9 mouse cellular contexts compared by ENCODE assay signal in genomic region chr10:79703541-79703940, GRCm38 (mm10). TPM values are rescaled to one million over a fixed set of nuclear protein-coding genes. Genes with fewer than 3 reads are reported as not detected.
A peak's percentile ranks its signal among the peaks of the same experiment; 100 is the strongest.
DNase-seq lines count a peak whose midpoint lies in the region; ATAC-seq and TF ChIP-seq lines count a peak whose summit lies in the region.
"Had no signal": no experiment of that assay in that cellular context is flagged by ENCODE, and none has a peak within 500 bp of the region (broad histone marks: within the 10 kb centered on the region; RNA-seq: fewer than 3 reads in every experiment).

No protein-coding gene starts in this region.

- peak overlapping the region; percentile 86 for H3K4me3 ChIP-seq in heart, embryonic 15.5 days
- H3K4me3 ChIP-seq in bone marrow macrophage, adult 2 months (ENCODE audit: insufficient read depth, low read length), result peak overlapping the region; percentile 48
- H3K4me3 ChIP-seq in hindbrain, embryonic 11.5 days (ENCODE audit: low read depth, low read length), result peak overlapping the region; percentile 67
- peak overlapping the region; percentile 89 for H3K4me3 ChIP-seq in midbrain, embryonic 10.5 days

- H3K9ac ChIP-seq in heart, embryonic 15.5 days, result peak overlapping the region; percentile 38; the same call in 1 of the 2 replicates
- H3K9ac ChIP-seq in hindbrain, embryonic 11.5 days (ENCODE audit: low read depth, low read length), result no peak overlapping the region; the same call in 1 of the 2 replicates

- peak overlapping the region; percentile 72 for H3K27ac ChIP-seq in heart, embryonic 15.5 days
- H3K27ac ChIP-seq in bone marrow macrophage, adult 2 months (ENCODE audit: insufficient read depth, low read depth, low read length), result no peak overlapping the region
- 0 out of 2 replicates have a peak overlapping the region, but pooled peaks have one; percentile 27 for H3K27ac ChIP-seq in hindbrain, embryonic 11.5 days (ENCODE audit: low read depth, low read length)
- peak overlapping the region; percentile 98 for H3K27ac ChIP-seq in midbrain, embryonic 10.5 days (replicated peaks)

- no peaks in the 10 kb centered on the region for H3K27me3 ChIP-seq in heart, embryonic 15.5 days
- H3K27me3 ChIP-seq in hindbrain, embryonic 11.5 days (ENCODE audit: control insufficient read depth, insufficient read depth, low read length), result no peaks in the 10 kb centered on the region
- no peaks in the 10 kb centered on the region for H3K27me3 ChIP-seq in midbrain, embryonic 10.5 days (ENCODE audit: low read depth, poor library complexity, severe bottlenecking)

- H3K4me2 ChIP-seq in heart, embryonic 15.5 days, result peak overlapping the region; percentile 66
- peak overlapping the region; percentile 25; the same call in 1 of the 2 replicates for H3K4me2 ChIP-seq in hindbrain, embryonic 11.5 days (replicated peaks; ENCODE audit: low read depth, low read length)

- H3K4me1 ChIP-seq in heart, embryonic 15.5 days (replicated peaks), result peaks cover 54% of the 10 kb centered on the region
- peaks cover 15% of the 10 kb centered on the region for H3K4me1 ChIP-seq in bone marrow macrophage, adult 2 months (ENCODE audit: control insufficient read depth, insufficient read depth, low read length)
- H3K4me1 ChIP-seq in hindbrain, embryonic 11.5 days (replicated peaks; ENCODE audit: control insufficient read depth, insufficient read depth, low read length), result peaks cover 5% of the 10 kb centered on the region
- H3K4me1 ChIP-seq in midbrain, embryonic 10.5 days, result peaks cover 57% of the 10 kb centered on the region

- H3K36me3 ChIP-seq in heart, embryonic 15.5 days, result 0 out of 2 replicates have a peak, but pooled peaks cover 7% of the 10 kb centered on the region
- H3K36me3 ChIP-seq in hindbrain, embryonic 11.5 days (ENCODE audit: control insufficient read depth, insufficient read depth, low read length), result no peaks in the 10 kb centered on the region
- H3K36me3 ChIP-seq in midbrain, embryonic 10.5 days, result peaks cover 26% of the 10 kb centered on the region

- DNase-seq in heart, postnatal 10 days, result no peak
- no peak for DNase-seq in hindbrain, embryonic 11.5 days (ENCODE audit: low spot score)
- DNase-seq in midbrain, embryonic 10.5 days (ENCODE audit: low spot score), result no peak
- DNase-seq in Muller cell, postnatal 12 days (ENCODE audit: inconsistent ontology term), result no peak
- no peak for DNase-seq in thymus, postnatal 25 days
- no peak for DNase-seq in gastrocnemius, postnatal 4 days (ENCODE audit: low spot score in 2 of 2)

- 75% methylated on average over 10 of the region's 10 CpGs for WGBS in heart, embryonic 15.5 days
- WGBS in hindbrain, embryonic 11.5 days, result 77% methylated on average over 10 of the region's 10 CpGs
- WGBS in midbrain, embryonic 10.5 days, result 82% methylated on average over 10 of the region's 10 CpGs

- no peaks in the 10 kb centered on the region for H3K9me3 ChIP-seq in heart, embryonic 15.5 days (replicated peaks)
- H3K9me3 ChIP-seq in hindbrain, embryonic 11.5 days (ENCODE audit: control insufficient read depth, low read length), result no peaks in the 10 kb centered on the region
- no peaks in the 10 kb centered on the region for H3K9me3 ChIP-seq in midbrain, embryonic 10.5 days (replicated peaks)

- intact Hi-C loops in heart, postnatal 10 days (cut with DNase I), result no loop called here

- TF ChIP-seq POLR2A in bone marrow macrophage, adult 2 months (IDR thresholded peaks at IDR 0.05; ENCODE audit: borderline replicate concordance, low read depth, low read length), result no peak

- no peak for TF ChIP-seq CTCF in bone marrow macrophage, adult 2 months (IDR thresholded peaks at IDR 0.05; ENCODE audit: low read depth, low read length)

- no peak for ATAC-seq in heart, embryonic 15.5 days (replicated peaks; ENCODE audit: insufficient number of reproducible peaks, insufficient read depth, low FRiP score, low read depth)
- peak; percentile 15 for ATAC-seq in hindbrain, embryonic 11.5 days (ENCODE audit: low FRiP score)

RNA-seq across cellular contexts. Expression of gene Bsg, which starts 0.8 kb away (rescaled TPM):
- 998 and 1,017 TPM in 2 replicates for polyA plus RNA-seq in heart, embryonic 15.5 days (2015; fragmentation: Nextera tagmentation; extraction: Ambion mirVana)
- 1,000 to 10,000 TPM; 1,161 to 1,276 TPM for total RNA-seq in heart, postnatal 10 days (2021)
- polyA plus RNA-seq in bone marrow macrophage, adult 2 months (2012; ENCODE audit: insufficient read depth, insufficient read length, missing spikeins), result 300 and 307 TPM in 2 replicates
- 595 and 605 TPM in 2 replicates for polyA plus RNA-seq in hindbrain, embryonic 11.5 days (2014; fragmentation: Nextera tagmentation; extraction: Ambion mirVana)
- 607 and 655 TPM in 2 replicates for polyA plus RNA-seq in midbrain, embryonic 10.5 days (2016; fragmentation: Nextera tagmentation; extraction: Ambion mirVana)
- total RNA-seq in gastrocnemius, postnatal 4 days (2021), result 100 to 1,000 TPM; 390 to 392 TPM

RNA-seq across cellular contexts. Expression of gene Hcn2, which starts 12.9 kb away (rescaled TPM):
- 0.08 and 0.09 TPM in 2 replicates for polyA plus RNA-seq in heart, embryonic 15.5 days (2015; fragmentation: Nextera tagmentation; extraction: Ambion mirVana)
- total RNA-seq in heart, postnatal 10 days (2021), result 10 to 100 TPM; 22.6 to 27.6 TPM
- 0.86 and 1.3 TPM in 2 replicates for polyA plus RNA-seq in bone marrow macrophage, adult 2 months (2012; ENCODE audit: insufficient read depth, insufficient read length, missing spikeins)
- polyA plus RNA-seq in hindbrain, embryonic 11.5 days (2014; fragmentation: Nextera tagmentation; extraction: Ambion mirVana), result 0.15 and 0.20 TPM in 2 replicates
- polyA plus RNA-seq in midbrain, embryonic 10.5 days (2016; fragmentation: Nextera tagmentation; extraction: Ambion mirVana), result 0.05 TPM in 2 replicates
- total RNA-seq in gastrocnemius, postnatal 4 days (2021), result under 1 TPM; 0.96 TPM
- total RNA-seq: common myeloid progenitor, adult 5-6 weeks had no signal

RNA-seq across cellular contexts. Expression of gene Gzmm, which starts 14.7 kb away (rescaled TPM):
- polyA plus RNA-seq in heart, embryonic 15.5 days (2015; fragmentation: Nextera tagmentation; extraction: Ambion mirVana), result 1.1 TPM in 2 replicates
- 1 to 10 TPM; 3.8 to 4.3 TPM for total RNA-seq in heart, postnatal 10 days (2021)
- 0.84 TPM in 1 of 2 replicates, not detected in the other for polyA plus RNA-seq in bone marrow macrophage, adult 2 months (2012; ENCODE audit: insufficient read depth, insufficient read length, missing spikeins)
- 0.42 and 0.73 TPM in 2 replicates for polyA plus RNA-seq in hindbrain, embryonic 11.5 days (2014; fragmentation: Nextera tagmentation; extraction: Ambion mirVana)
- polyA plus RNA-seq in midbrain, embryonic 10.5 days (2016; fragmentation: Nextera tagmentation; extraction: Ambion mirVana), result 0.98 and 1.0 TPM in 2 replicates
- total RNA-seq in gastrocnemius, postnatal 4 days (2021), result 1 to 10 TPM; 2.5 to 3.8 TPM

RNA-seq across cellular contexts. Expression of gene Cdc34, which starts 21.5 kb away (rescaled TPM):
- 86.7 and 98.4 TPM in 2 replicates for polyA plus RNA-seq in heart, embryonic 15.5 days (2015; fragmentation: Nextera tagmentation; extraction: Ambion mirVana)
- 100 to 1,000 TPM; 152 to 159 TPM for total RNA-seq in heart, postnatal 10 days (2021)
- polyA plus RNA-seq in bone marrow macrophage, adult 2 months (2012; ENCODE audit: insufficient read depth, insufficient read length, missing spikeins), result 74.9 and 77.1 TPM in 2 replicates
- 153 and 159 TPM in 2 replicates for polyA plus RNA-seq in hindbrain, embryonic 11.5 days (2014; fragmentation: Nextera tagmentation; extraction: Ambion mirVana)
- 223 and 270 TPM in 2 replicates for polyA plus RNA-seq in midbrain, embryonic 10.5 days (2016; fragmentation: Nextera tagmentation; extraction: Ambion mirVana)
- 100 to 1,000 TPM; 307 to 315 TPM for total RNA-seq in gastrocnemius, postnatal 4 days (2021)

RNA-seq across cellular contexts. Expression of gene Tpgs1, which starts 34.4 kb away (rescaled TPM):
- 39.5 and 46.8 TPM in 2 replicates for polyA plus RNA-seq in heart, embryonic 15.5 days (2015; fragmentation: Nextera tagmentation; extraction: Ambion mirVana)
- total RNA-seq in heart, postnatal 10 days (2021), result 10 to 100 TPM; 24.3 to 24.4 TPM
- polyA plus RNA-seq in bone marrow macrophage, adult 2 months (2012; ENCODE audit: insufficient read depth, insufficient read length, missing spikeins), result 32.7 and 36.2 TPM in 2 replicates
- 69.6 and 70.8 TPM in 2 replicates for polyA plus RNA-seq in hindbrain, embryonic 11.5 days (2014; fragmentation: Nextera tagmentation; extraction: Ambion mirVana)
- 68.3 and 74.9 TPM in 2 replicates for polyA plus RNA-seq in midbrain, embryonic 10.5 days (2016; fragmentation: Nextera tagmentation; extraction: Ambion mirVana)
- total RNA-seq in gastrocnemius, postnatal 4 days (2021), result 10 to 100 TPM; 21.2 to 21.6 TPM
